Mouse (Mus musculus): ENCODE measurements around the gene Slc39a11.

DNA sequence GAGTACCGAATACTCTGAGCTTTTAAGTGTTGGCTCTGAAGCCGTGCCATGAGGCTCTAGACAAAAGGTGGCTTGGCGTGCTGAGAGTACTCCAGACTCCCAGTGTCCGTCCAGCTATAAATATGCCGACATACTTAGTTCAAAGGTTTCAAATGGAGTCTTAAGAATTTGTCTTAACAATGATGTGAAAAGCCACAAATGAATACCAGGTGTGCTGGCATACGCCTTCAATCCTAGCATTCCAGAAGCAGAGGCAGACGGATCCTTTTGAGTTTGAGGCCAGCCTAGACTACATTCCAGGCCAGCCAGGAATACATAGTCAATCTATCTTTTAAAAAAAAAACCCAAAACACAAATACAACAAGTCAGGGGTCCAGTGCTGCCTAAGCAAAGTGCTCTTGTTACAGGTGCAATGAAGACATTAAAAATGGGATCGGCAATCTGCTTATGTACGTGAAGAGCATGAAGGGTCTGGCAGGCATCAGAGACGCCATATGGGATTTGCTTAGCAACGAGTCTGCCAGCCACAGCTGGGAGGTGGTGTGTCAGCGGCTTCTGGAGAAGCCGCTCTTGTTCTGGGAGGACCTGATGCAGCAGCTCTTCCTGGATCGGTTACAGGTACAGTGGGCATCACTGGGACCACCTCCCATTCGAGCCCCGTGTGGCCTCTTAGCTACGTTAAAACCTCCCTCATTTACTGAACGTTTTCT lies 4.8 kb upstream of the Slc39a11 start:
- no peak for TF ChIP-seq CTCF (IDR thresholded peaks at IDR 0.05; ENCODE audit: low read depth)
- TF ChIP-seq EP300 (IDR thresholded peaks at IDR 0.05; ENCODE audit: low read depth): no peak
